Mouse (Mus musculus) C2C12 (cell line): ENCODE results near the gene A930017K11Rik. TPM values are rescaled to one million over a fixed set of nuclear protein-coding genes. Genes with fewer than 3 reads are reported as not detected.
A peak's percentile ranks its signal among the peaks of the same experiment; 100 is the strongest.

ENCODE experiments used
- H3K27me3 ChIP-seq: one replicate; pipeline ENCODE4 v1.6.1; 2011; ENCODE audit not compliant: control insufficient read depth, insufficient read depth, insufficient read length
- H3K36me3 ChIP-seq: one replicate; pipeline ENCODE4 v1.6.1; 2011; ENCODE audit not compliant: control insufficient read depth, insufficient read depth
- H3K4me3 ChIP-seq: one replicate; pipeline ENCODE4 v1.5.1; 2011; ENCODE audit warnings: mild to moderate bottlenecking, control low read depth; ENCODE audit not compliant: poor library complexity, insufficient read depth, severe bottlenecking
- H3K79me2 ChIP-seq: one replicate; pipeline ENCODE4 v1.6.1; 2011; ENCODE audit not compliant: control insufficient read depth, insufficient read depth
- H3K79me3 ChIP-seq: one replicate; pipeline ENCODE4 v1.6.1; 2011; ENCODE audit warnings: low read depth, control low read depth
- H3ac ChIP-seq: one replicate; pipeline ENCODE3; 2011; ENCODE audit warnings: low read depth; ENCODE audit not compliant: control insufficient read depth, insufficient read length
- CEBPB ChIP-seq: IDR thresholded peaks from one replicate; pipeline ENCODE4 v1.6.1; 2011; ENCODE audit warnings: low read depth, mild to moderate bottlenecking, control low read depth, moderate library complexity
- CTCF ChIP-seq: IDR thresholded peaks from one replicate; pipeline ENCODE4 v1.5.1; 2011; ENCODE audit not compliant: control insufficient read depth, insufficient read depth, insufficient read length
- FOSL1 ChIP-seq: IDR thresholded peaks from one replicate; pipeline ENCODE4 v1.8.0; 2011; ENCODE audit warnings: mild to moderate bottlenecking, low read length; ENCODE audit not compliant: poor library complexity, insufficient read depth, severe bottlenecking
- MAX ChIP-seq: IDR thresholded peaks from one replicate; pipeline ENCODE4 v1.6.1; 2011; ENCODE audit warnings: mild to moderate bottlenecking, control low read depth
- MYOD1 ChIP-seq: IDR thresholded peaks from one replicate; pipeline ENCODE4 v1.6.1; 2011; ENCODE audit warnings: low read depth; ENCODE audit not compliant: control insufficient read depth, insufficient read length
- MYOG ChIP-seq: IDR thresholded peaks from one replicate; pipeline ENCODE4 v1.6.1; 2011; ENCODE audit not compliant: control insufficient read depth, insufficient read length; ENCODE audit errors: extremely low read depth
- USF1 ChIP-seq: IDR thresholded peaks from one replicate; pipeline ENCODE4 v1.6.1; 2011; ENCODE audit warnings: low read depth, mild to moderate bottlenecking, control low read depth, moderate library complexity
- polyA plus RNA-seq: library from polyadenylated mRNA; unstranded; fragments of >200 nt; fragmentation: generic; extraction: Trizol; gene quantifications from one replicate; pipeline ENCODE4 v1.2.1, GENCODE M21; 2012; ENCODE audit warnings: missing spikeins

The A930017K11Rik gene
- polyA plus RNA-seq, 1 experiment, result 0.02 TPM

GRCm38 (mm10) chr17:25918037-25918750 is 34.2 kb downstream of the A930017K11Rik start:
- H3K4me3 ChIP-seq, result peak overlapping the region; percentile 85
- TF ChIP-seq CEBPB (no peak), CTCF (no peak), MYOG (no peak), FOSL1 (no peak), MYOD1 (no peak)
- peaks cover 61% of the 10 kb centered on the region for H3K79me2 ChIP-seq
- H3ac ChIP-seq, result no peak overlapping the region
- peaks cover 37% of the 10 kb centered on the region for H3K79me3 ChIP-seq
- H3K36me3 ChIP-seq, result peaks cover 6% of the 10 kb centered on the region
- H3K27me3 ChIP-seq, result no peaks in the 10 kb centered on the region

DNA sequence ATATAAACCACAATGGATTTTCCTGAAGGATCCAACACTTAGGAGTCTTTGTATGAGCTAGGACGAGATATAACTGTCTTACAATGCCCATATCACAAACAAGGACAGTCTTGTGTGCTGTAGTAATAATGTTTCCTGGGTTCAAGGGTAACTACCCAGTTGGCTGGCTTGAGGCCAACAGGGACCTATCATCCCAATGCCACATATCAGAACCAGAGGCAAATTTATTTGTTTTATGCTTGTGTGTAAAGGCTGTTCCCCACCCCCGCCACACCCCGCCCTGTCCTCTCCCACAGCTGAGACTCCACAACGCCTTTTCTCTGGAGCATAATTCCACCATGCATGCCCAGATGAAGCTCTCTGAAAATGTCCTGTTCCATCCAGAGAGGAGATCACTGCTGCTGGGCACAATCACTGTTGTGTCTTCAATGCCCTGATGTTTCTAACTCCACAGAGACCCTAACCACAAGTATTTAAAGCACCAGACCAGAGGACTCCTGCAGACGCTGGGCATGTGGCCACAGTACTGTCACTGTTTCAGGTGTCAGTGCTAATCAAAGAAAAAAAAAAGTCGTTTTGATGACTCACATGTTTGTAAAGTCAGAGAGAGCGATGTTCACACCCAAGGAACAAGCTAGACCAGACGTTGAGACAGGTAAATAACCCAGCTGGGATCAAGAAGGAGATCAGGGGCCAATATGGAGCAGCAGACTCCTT is 35.3 kb downstream of the A930017K11Rik start:
- Histone ChIP-seq H3K79me3 (peaks cover 39% of the 10 kb centered on the region), H3K4me3 (no peak overlapping the region), H3K36me3 (peaks cover 6% of the 10 kb centered on the region), H3ac (no peak overlapping the region), H3K79me2 (peaks cover 68% of the 10 kb centered on the region), H3K27me3 (no peaks in the 10 kb centered on the region)
- TF ChIP-seq FOSL1, result no peak
- TF ChIP-seq USF1, result no peak
- TF ChIP-seq CTCF, result no peak
- no peak for TF ChIP-seq MYOG
- TF ChIP-seq CEBPB, result no peak
- no peak for TF ChIP-seq MAX
- TF ChIP-seq MYOD1, result no peak

DNA sequence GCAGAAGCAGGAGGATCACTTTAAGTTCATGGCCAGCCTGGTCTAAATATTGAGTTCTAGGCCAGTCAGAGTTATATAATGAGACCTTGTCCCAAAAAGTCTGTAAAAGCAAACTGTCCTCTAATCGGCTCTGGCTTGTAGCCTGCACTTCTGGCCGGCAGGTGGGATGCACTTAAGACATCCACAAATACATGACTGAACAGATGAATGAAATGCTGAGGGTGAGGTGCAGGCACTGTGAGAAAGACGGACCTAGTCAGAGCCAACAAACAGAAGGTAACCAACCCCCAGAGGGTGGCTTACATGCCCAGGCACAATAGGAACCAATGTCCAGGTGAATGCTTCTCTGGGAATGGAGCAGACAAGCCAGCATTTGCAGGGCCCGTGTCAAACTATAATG is 38.1 kb downstream of the A930017K11Rik start:
- Histone ChIP-seq H3K36me3 (peaks cover 6% of the 10 kb centered on the region), H3K4me3 (no peak overlapping the region), H3K79me2 (peaks cover 95% of the 10 kb centered on the region), H3K27me3 (no peaks in the 10 kb centered on the region), H3ac (no peak overlapping the region), H3K79me3 (peaks cover 52% of the 10 kb centered on the region)
- TF ChIP-seq USF1, result no peak
- no peak for TF ChIP-seq MYOG
- TF ChIP-seq MAX, result no peak
- no peak for TF ChIP-seq CEBPB
- TF ChIP-seq CTCF, result no peak
- no peak for TF ChIP-seq MYOD1
- TF ChIP-seq FOSL1, result no peak

DNA sequence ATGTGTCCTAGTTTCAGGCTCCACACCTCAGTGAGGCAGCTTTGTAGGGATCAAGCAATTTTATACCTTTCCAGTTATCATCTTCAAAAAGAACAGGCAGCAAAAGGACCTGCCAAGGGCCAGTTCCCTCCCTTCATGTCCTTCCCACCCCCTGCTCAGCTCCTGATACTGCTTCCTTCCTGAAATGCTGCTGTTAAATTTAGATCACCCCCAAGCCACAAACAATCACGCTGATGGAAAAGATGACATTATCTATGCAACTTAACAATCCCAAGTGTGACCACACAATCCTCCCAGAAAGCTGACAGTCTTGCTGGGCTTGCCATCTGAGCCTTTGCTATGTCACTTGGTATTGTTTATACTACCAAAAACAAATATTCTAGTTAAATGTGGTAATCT is 38.5 kb downstream of the A930017K11Rik start:
- no peak for TF ChIP-seq MYOG
- no peak for TF ChIP-seq CTCF
- no peak for TF ChIP-seq MAX
- TF ChIP-seq FOSL1, result no peak
- TF ChIP-seq MYOD1, result no peak
- no peak overlapping the region for H3ac ChIP-seq
- peaks cover 53% of the 10 kb centered on the region for H3K79me3 ChIP-seq
- H3K4me3 ChIP-seq, result no peak overlapping the region
- no peaks in the 10 kb centered on the region for H3K27me3 ChIP-seq
- H3K36me3 ChIP-seq, result peaks cover 6% of the 10 kb centered on the region
- H3K79me2 ChIP-seq, result peaks cover 95% of the 10 kb centered on the region

GRCm38 (mm10) chr17:25913186-25913876 is 39.0 kb downstream of the A930017K11Rik start:
- Histone ChIP-seq H3ac (no peak overlapping the region), H3K4me3 (no peak overlapping the region), H3K36me3 (peaks cover 6% of the 10 kb centered on the region), H3K79me2 (peaks cover 95% of the 10 kb centered on the region), H3K27me3 (no peaks in the 10 kb centered on the region), H3K79me3 (peaks cover 52% of the 10 kb centered on the region)
- no peak for TF ChIP-seq MYOD1
- TF ChIP-seq FOSL1, result no peak
- no peak for TF ChIP-seq CTCF
- TF ChIP-seq CEBPB, result no peak
- TF ChIP-seq USF1, result no peak
- TF ChIP-seq MYOG, result no peak
- no peak for TF ChIP-seq MAX
